Mouse (Mus musculus): ENCODE results near the gene Bcl2l14. TPM values are rescaled to one million over a fixed set of nuclear protein-coding genes. Genes with fewer than 3 reads are reported as not detected.

The Bcl2l14 gene
- polyA plus RNA-seq, 1 experiment = not detected

GRCm38 (mm10) chr6:134402914-134403683, 7.0 kb downstream of the Bcl2l14 start:
- DNase-seq (ENCODE audit: extremely low spot score in 1 of 2, low spot score in 1 of 2) = peak; percentile 33 to 87

GRCm38 (mm10) chr6:134403684-134404070, 7.6 kb downstream of the Bcl2l14 start:
- DNase-seq (ENCODE audit: extremely low spot score in 1 of 2, low spot score in 1 of 2) = no peak

- DNase-seq (ENCODE audit: extremely low spot score in 1 of 2, low spot score in 1 of 2) = no peak
These were observed 11.1 kb downstream of the Bcl2l14 start for GRCm38 (mm10) chr6:134407226-134407625.

GRCm38 (mm10) chr6:134413706-134414531, 17.8 kb downstream of the Bcl2l14 start:
- DNase-seq (ENCODE audit: extremely low spot score in 1 of 2, low spot score in 1 of 2) = no peak

GRCm38 (mm10) chr6:134414532-134414883, 18.4 kb downstream of the Bcl2l14 start:
- DNase-seq (ENCODE audit: extremely low spot score in 1 of 2, low spot score in 1 of 2) = no peak

- no peak for DNase-seq (ENCODE audit: extremely low spot score in 1 of 2, low spot score in 1 of 2)
These were observed 20.5 kb downstream of the Bcl2l14 start for GRCm38 (mm10) chr6:134416556-134417105.

GRCm38 (mm10) chr6:134417886-134418285, 21.8 kb downstream of the Bcl2l14 start:
- DNase-seq (ENCODE audit: extremely low spot score in 1 of 2, low spot score in 1 of 2) = no peak

GRCm38 (mm10) chr6:134420375-134420774, 24.3 kb downstream of the Bcl2l14 start:
- DNase-seq (ENCODE audit: extremely low spot score in 1 of 2, low spot score in 1 of 2) = no peak

GRCm38 (mm10) chr6:134421921-134422320, 25.8 kb downstream of the Bcl2l14 start:
- no peak for DNase-seq (ENCODE audit: extremely low spot score in 1 of 2, low spot score in 1 of 2)

GRCm38 (mm10) chr6:134425216-134425717, 29.1 kb downstream of the Bcl2l14 start:
- DNase-seq (ENCODE audit: extremely low spot score in 1 of 2, low spot score in 1 of 2) = peak in 1 of 2 experiments; percentile 88

GRCm38 (mm10) chr6:134427165-134427564, 31.0 kb downstream of the Bcl2l14 start:
- no peak for DNase-seq (ENCODE audit: extremely low spot score in 1 of 2, low spot score in 1 of 2)

GRCm38 (mm10) chr6:134428455-134428854, 32.3 kb downstream of the Bcl2l14 start:
- no peak for DNase-seq (ENCODE audit: extremely low spot score in 1 of 2, low spot score in 1 of 2)

- DNase-seq (ENCODE audit: extremely low spot score in 1 of 2, low spot score in 1 of 2) = peak in 1 of 2 experiments; percentile 31
These were observed 34.2 kb downstream of the Bcl2l14 start for GRCm38 (mm10) chr6:134430161-134430799.

GRCm38 (mm10) chr6:134431583-134431982, 35.5 kb downstream of the Bcl2l14 start:
- no peak for DNase-seq (ENCODE audit: extremely low spot score in 1 of 2, low spot score in 1 of 2)

- DNase-seq (ENCODE audit: extremely low spot score in 1 of 2, low spot score in 1 of 2) = no peak
These were observed 37.2 kb downstream of the Bcl2l14 start for GRCm38 (mm10) chr6:134433281-134433680.

GRCm38 (mm10) chr6:134434044-134434443, 37.9 kb downstream of the Bcl2l14 start:
- DNase-seq (ENCODE audit: extremely low spot score in 1 of 2, low spot score in 1 of 2) = no peak

GRCm38 (mm10) chr6:134434866-134435390, 38.8 kb downstream of the Bcl2l14 start:
- no peak for DNase-seq (ENCODE audit: extremely low spot score in 1 of 2, low spot score in 1 of 2)

- no peak for DNase-seq (ENCODE audit: extremely low spot score in 1 of 2, low spot score in 1 of 2)
These were observed 40.8 kb downstream of the Bcl2l14 start for GRCm38 (mm10) chr6:134436955-134437354.

- DNase-seq (ENCODE audit: extremely low spot score in 1 of 2, low spot score in 1 of 2) = peak in 1 of 2 experiments; percentile 57
These were observed 43.4 kb downstream of the Bcl2l14 start for GRCm38 (mm10) chr6:134439401-134440021.

GRCm38 (mm10) chr6:134440023-134440422, 43.9 kb downstream of the Bcl2l14 start:
- no peak for DNase-seq (ENCODE audit: extremely low spot score in 1 of 2, low spot score in 1 of 2)
